Mouse (Mus musculus) lung, postnatal 0 days (tissue): ENCODE data around the gene Pim1.

ENCODE experiments used
- CTCF ChIP-seq: IDR thresholded peaks from 2 replicates; pipeline ENCODE4 v1.5.1; 2016; ENCODE audit warnings: antibody characterized with exemption, mild to moderate bottlenecking
- EP300 ChIP-seq: IDR thresholded peaks from 2 replicates; pipeline ENCODE4 v1.6.1; 2016; ENCODE audit warnings: antibody characterized with exemption, mild to moderate bottlenecking, control low read depth

GRCm38 (mm10) chr17:29510691-29511090 lies 20.1 kb downstream of the Pim1 start:
- TF ChIP-seq CTCF (no peak), EP300 (no peak)
